Mouse (Mus musculus): ENCODE measurements around the gene Ccdc180.

Gene Ccdc180

GRCm38 (mm10) chr4:45971806-45972447 lies 81.8 kb downstream of the Ccdc180 start:
- DNase-seq (ENCODE audit: low spot score) = peak; percentile 83

- no peak for DNase-seq (ENCODE audit: low spot score)
Measured at GRCm38 (mm10) chr4:45972448-45972854, 82.3 kb downstream of the Ccdc180 start.

GRCm38 (mm10) chr4:45972951-45973350 lies 82.8 kb downstream of the Ccdc180 start:
- no peak for DNase-seq (ENCODE audit: low spot score)

GRCm38 (mm10) chr4:45976931-45977667 lies 87.0 kb downstream of the Ccdc180 start:
- no peak for DNase-seq (ENCODE audit: low spot score)

GRCm38 (mm10) chr4:45979916-45980315 lies 89.8 kb downstream of the Ccdc180 start:
- no peak for DNase-seq (ENCODE audit: low spot score)

- DNase-seq (ENCODE audit: low spot score) = no peak
Measured at GRCm38 (mm10) chr4:45981054-45981453, 91.0 kb downstream of the Ccdc180 start.

- DNase-seq (ENCODE audit: low spot score) = no peak
Measured at GRCm38 (mm10) chr4:45990427-45991135, 100.5 kb downstream of the Ccdc180 start.

GRCm38 (mm10) chr4:45998536-45998935 lies 108.4 kb downstream of the Ccdc180 start:
- DNase-seq (ENCODE audit: low spot score) = no peak

Data from c-Kit-positive CD71-positive TER-119-positive erythroid progenitor cells, embryonic 14.5 days (primary cell).